Mouse (Mus musculus): ENCODE measurements at regions not wholly inside any gene's neighbourhood (a gene's known extent, or its start where the extent isn't known, plus 50 kb on each side); places are given as distances from the start of the nearest gene placed in this dataset.

DNA sequence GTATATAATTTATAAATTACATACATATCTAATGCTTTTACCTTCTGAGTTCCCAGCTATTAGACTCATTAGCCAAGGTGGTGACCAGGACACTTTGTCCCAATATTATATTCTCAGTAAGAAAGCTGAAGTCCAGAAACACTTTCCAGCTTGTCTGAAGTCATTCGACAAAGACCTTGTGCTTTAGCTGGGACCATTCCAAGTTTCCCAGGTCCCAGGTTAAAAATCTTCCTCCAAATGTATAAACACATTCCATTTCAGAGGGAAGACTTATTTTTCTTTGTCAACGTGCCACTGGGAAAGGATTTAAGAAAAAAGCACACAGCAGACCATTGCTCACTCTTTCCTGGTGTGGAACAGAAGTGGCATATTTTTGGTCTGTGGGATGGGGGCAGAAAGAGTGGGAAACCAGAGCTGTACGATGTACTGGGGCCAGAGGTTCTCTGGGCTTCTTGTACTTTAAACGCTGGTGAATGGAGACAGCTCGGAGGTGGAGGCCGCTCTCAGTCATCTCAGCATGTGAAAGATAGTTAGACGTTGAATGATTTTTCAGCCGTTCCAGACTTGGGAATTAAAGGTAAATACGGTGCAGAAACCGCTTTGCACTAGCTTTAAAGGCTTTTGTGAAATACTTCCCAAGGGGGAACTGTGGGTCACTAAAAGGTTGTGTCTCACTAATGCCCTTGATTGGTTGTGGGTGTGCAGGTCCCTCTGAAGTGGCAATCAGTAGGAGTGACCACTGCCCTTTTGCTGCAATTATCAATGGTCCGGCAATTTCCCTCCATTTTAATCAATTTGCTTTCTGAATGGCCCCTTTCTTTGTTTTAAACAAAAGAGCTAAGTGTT is 261.2 kb upstream of the A1bg start:
- TF ChIP-seq EP300 (optimal IDR thresholded peaks at IDR 0.05) (no peak), CTCF (IDR thresholded peaks at IDR 0.05; ENCODE audit: low read depth) (no peak)

All from stomach, postnatal 0 days (tissue).